Mouse (Mus musculus) neural tube, embryonic 12.5 days (tissue): ENCODE measurements around the gene Paics. TPM values are rescaled to one million over a fixed set of nuclear protein-coding genes. Genes with fewer than 3 reads are reported as not detected.
"Not testable (repeated sequence)": the region's sequence is repeated elsewhere in the genome, so short reads cannot be mapped to it uniquely, and the experiment has no call there.

Source experiments
- ATAC-seq: fragments of 200-750 bp; cut with Nextera tagmentation; 2 replicates; pipeline ENCODE4 v1.8.0; 2017; ENCODE audit warnings: low read depth, mild to moderate bottlenecking, moderate TSS enrichment, moderate library complexity; ENCODE audit not compliant: low FRiP score
- H3K27ac ChIP-seq: fragments of 300-500 bp; sonication (generic); 2 replicates; pipeline ENCODE4 v1.5.1; 2016
- H3K27me3 ChIP-seq: fragments of 300-500 bp; sonication (generic); replicated peaks from 2 replicates; pipeline ENCODE4 v1.6.1; 2016; ENCODE audit warnings: mild to moderate bottlenecking
- H3K36me3 ChIP-seq: fragments of 300-500 bp; sonication (generic); 2 replicates; pipeline ENCODE4 v1.6.1; 2016; ENCODE audit warnings: mild to moderate bottlenecking
- H3K4me1 ChIP-seq: fragments of 300-500 bp; sonication (generic); 2 replicates; pipeline ENCODE4 v1.6.1; 2016
- H3K4me2 ChIP-seq: fragments of 300-500 bp; sonication (generic); replicated peaks from 2 replicates; pipeline ENCODE4 v1.6.1; 2016; ENCODE audit warnings: mild to moderate bottlenecking
- H3K4me3 ChIP-seq: fragments of 300-500 bp; sonication (generic); 2 replicates; pipeline ENCODE4 v1.5.1; 2016
- H3K9ac ChIP-seq: fragments of 300-500 bp; sonication (generic); 2 replicates; pipeline ENCODE4 v1.6.1; 2016; ENCODE audit warnings: mild to moderate bottlenecking
- H3K9me3 ChIP-seq: fragments of 300-500 bp; sonication (generic); 2 replicates; pipeline ENCODE4 v1.6.1; 2016; ENCODE audit warnings: mild to moderate bottlenecking
- WGBS: fragments of 180-500 bp; shearing (Covaris S2); methylation state at CpG from one replicate; pipeline ENCODE4 v1.1.7; 2016; 5-methylcytosine and 5-hydroxymethylcytosine counted together
- polyA plus RNA-seq: library from polyadenylated mRNA; unstranded; fragments of >200 nt; fragmentation: Nextera tagmentation; extraction: Ambion mirVana; gene quantifications from 2 replicates; pipeline ENCODE4 v1.2.1, GENCODE M21; 2016

Paics gene
- polyA plus RNA-seq = 253 and 263 TPM in 2 replicates

GRCm38 (mm10) chr5:76951106-76952027 is at the start of gene Paics, which contains the start of gene Ppat:
Gene Paics, plus strand, starts transcription at chr5:76951307.
Gene Ppat, minus strand, starts transcription at chr5:76951578.
- peak within 1 kb of the TSS; percentile 71 for H3K9ac ChIP-seq
- H3K4me1 ChIP-seq = peaks cover 16% of the 10 kb centered on the region
- under 1% methylated on average over 81 of the region's 81 CpGs for WGBS
- peaks cover under 1% of the 10 kb centered on the region for H3K36me3 ChIP-seq
- peak within 1 kb of the TSS; percentile 70 for H3K4me3 ChIP-seq
- H3K4me2 ChIP-seq = peak within 1 kb of the TSS; percentile 83
- peak within 1 kb of the TSS; percentile 53; the same call in 1 of the 2 replicates for H3K27ac ChIP-seq
- no peaks in the 10 kb centered on the region for H3K27me3 ChIP-seq
- H3K9me3 ChIP-seq = no peaks in the 10 kb centered on the region
- peak; percentile 98 for ATAC-seq

- Histone ChIP-seq H3K27me3 (no peaks in the 10 kb centered on the region), H3K9me3 (no peaks in the 10 kb centered on the region), H3K4me1 (peaks cover 5% of the 10 kb centered on the region; the same call in 1 of the 2 replicates), H3K9ac (no peak overlapping the region), H3K4me2 (no peak overlapping the region), H3K4me3 (no peak overlapping the region), H3K36me3 (peaks cover 5% of the 10 kb centered on the region; the same call in 1 of the 2 replicates), H3K27ac (no peak overlapping the region)
- ATAC-seq = no peak
- WGBS = 85% methylated on average over 4 of the region's 4 CpGs
These were observed 49.0 kb upstream of the Paics start for GRCm38 (mm10) chr5:76902131-76902530.

GRCm38 (mm10) chr5:76904713-76905404 is 46.2 kb upstream of the Paics start:
- no peak; the same call in 1 of the 2 replicates for ATAC-seq
- H3K9me3 ChIP-seq = no peaks in the 10 kb centered on the region
- peak overlapping the region; percentile 63 for H3K9ac ChIP-seq
- H3K4me1 ChIP-seq = peaks cover 5% of the 10 kb centered on the region; the same call in 1 of the 2 replicates
- peak overlapping the region; percentile 53 for H3K4me3 ChIP-seq
- 0 out of 2 replicates have a peak overlapping the region, but pooled peaks have one; percentile 69 for H3K27ac ChIP-seq
- no peaks in the 10 kb centered on the region; the same call in 1 of the 2 replicates for H3K36me3 ChIP-seq
- no peaks in the 10 kb centered on the region for H3K27me3 ChIP-seq
- H3K4me2 ChIP-seq = peak overlapping the region; percentile 73
- 2% methylated on average over 19 of the region's 19 CpGs for WGBS

GRCm38 (mm10) chr5:76905405-76906154 is 45.5 kb upstream of the Paics start, which contains the start of gene Aasdh:
Gene Aasdh, minus strand, starts transcription at chr5:76905514.
- Histone ChIP-seq H3K9ac (peak within 1 kb of the TSS; percentile 63), H3K4me3 (peak within 1 kb of the TSS; percentile 53), H3K9me3 (no peaks in the 10 kb centered on the region), H3K4me2 (peak within 1 kb of the TSS; percentile 73), H3K27me3 (no peaks in the 10 kb centered on the region), H3K27ac (peak within 1 kb of the TSS; percentile 69), H3K4me1 (peaks cover 5% of the 10 kb centered on the region; the same call in 1 of the 2 replicates), H3K36me3 (no peaks in the 10 kb centered on the region)
- under 1% methylated on average over 47 of the region's 47 CpGs for WGBS
- ATAC-seq = peak; percentile 97

GRCm38 (mm10) chr5:76906155-76906499 is 45.0 kb upstream of the Paics start:
- H3K27ac ChIP-seq = no peak overlapping the region
- no peak; the same call in 1 of the 2 replicates for ATAC-seq
- H3K9ac ChIP-seq = peak overlapping the region; percentile 63
- WGBS = 35% methylated on average over 3 of the region's 3 CpGs
- peaks cover 5% of the 10 kb centered on the region; the same call in 1 of the 2 replicates for H3K4me1 ChIP-seq
- H3K27me3 ChIP-seq = no peaks in the 10 kb centered on the region
- no peaks in the 10 kb centered on the region for H3K9me3 ChIP-seq
- H3K36me3 ChIP-seq = no peaks in the 10 kb centered on the region
- H3K4me3 ChIP-seq = peak overlapping the region; percentile 53
- peak overlapping the region; percentile 73 for H3K4me2 ChIP-seq

- 80% methylated on average over 3 of the region's 3 CpGs for WGBS
- peaks cover 3% of the 10 kb centered on the region; the same call in 1 of the 2 replicates for H3K4me1 ChIP-seq
- H3K9ac ChIP-seq = no peak overlapping the region
- H3K27ac ChIP-seq = no peak overlapping the region
- peaks cover 13% of the 10 kb centered on the region for H3K36me3 ChIP-seq
- no peak for ATAC-seq
- no peaks in the 10 kb centered on the region for H3K9me3 ChIP-seq
- H3K4me3 ChIP-seq = no peak overlapping the region
- H3K4me2 ChIP-seq = no peak overlapping the region
- no peaks in the 10 kb centered on the region for H3K27me3 ChIP-seq
These were observed 40.3 kb upstream of the Paics start for GRCm38 (mm10) chr5:76910807-76911206.

- not testable (repeated sequence) for H3K4me3 ChIP-seq, ATAC-seq, H3K27ac ChIP-seq, H3K4me1 ChIP-seq, H3K9ac ChIP-seq, H3K4me2 ChIP-seq, H3K9me3 ChIP-seq, H3K27me3 ChIP-seq
- WGBS = 88% methylated on average over 5 of the region's 5 CpGs
- H3K36me3 ChIP-seq = peaks cover 17% of the 10 kb centered on the region
These were observed 38.6 kb upstream of the Paics start for GRCm38 (mm10) chr5:76912522-76912921.

- H3K27me3 ChIP-seq = no peaks in the 10 kb centered on the region
- WGBS = 76% methylated on average over 4 of the region's 4 CpGs
- no peak overlapping the region for H3K4me3 ChIP-seq
- no peak overlapping the region for H3K4me2 ChIP-seq
- ATAC-seq = no peak
- H3K27ac ChIP-seq = no peak overlapping the region
- H3K36me3 ChIP-seq = peaks cover 57% of the 10 kb centered on the region
- H3K4me1 ChIP-seq = no peaks in the 10 kb centered on the region
- 0 out of 2 replicates have a peak, but pooled peaks cover 11% of the 10 kb centered on the region for H3K9me3 ChIP-seq
- H3K9ac ChIP-seq = no peak overlapping the region
These were observed 28.3 kb upstream of the Paics start for GRCm38 (mm10) chr5:76922833-76923232.

GRCm38 (mm10) chr5:76923428-76923827 is 27.7 kb upstream of the Paics start:
- Histone ChIP-seq H3K4me2 (no peak overlapping the region), H3K27me3 (no peaks in the 10 kb centered on the region), H3K9ac (no peak overlapping the region), H3K36me3 (peaks cover 55% of the 10 kb centered on the region), H3K27ac (no peak overlapping the region), H3K9me3 (0 out of 2 replicates have a peak, but pooled peaks cover 11% of the 10 kb centered on the region), H3K4me1 (no peaks in the 10 kb centered on the region), H3K4me3 (no peak overlapping the region)
- ATAC-seq = no peak
- WGBS = 96% methylated on average over 13 of the region's 13 CpGs

GRCm38 (mm10) chr5:76924296-76924695 is 26.8 kb upstream of the Paics start:
- H3K36me3 ChIP-seq = peaks cover 52% of the 10 kb centered on the region
- H3K27ac ChIP-seq = no peak overlapping the region
- WGBS = 91% methylated on average over 1 of the region's 1 CpGs
- ATAC-seq = no peak
- no peak overlapping the region for H3K9ac ChIP-seq
- no peak overlapping the region for H3K4me3 ChIP-seq
- no peak overlapping the region for H3K4me2 ChIP-seq
- no peaks in the 10 kb centered on the region for H3K27me3 ChIP-seq
- no peaks in the 10 kb centered on the region for H3K4me1 ChIP-seq
- 0 out of 2 replicates have a peak, but pooled peaks cover 11% of the 10 kb centered on the region for H3K9me3 ChIP-seq

GRCm38 (mm10) chr5:76928124-76928832 is 22.8 kb upstream of the Paics start:
- Histone ChIP-seq H3K36me3 (peaks cover 33% of the 10 kb centered on the region), H3K4me3 (no peak overlapping the region), H3K9ac (no peak overlapping the region), H3K4me1 (no peaks in the 10 kb centered on the region), H3K4me2 (no peak overlapping the region), H3K9me3 (0 out of 2 replicates have a peak, but pooled peaks cover 11% of the 10 kb centered on the region), H3K27ac (no peak overlapping the region), H3K27me3 (no peaks in the 10 kb centered on the region)
- WGBS = 90% methylated on average over 16 of the region's 16 CpGs
- ATAC-seq = no peak
